Mouse (Mus musculus): ENCODE data around the gene Adh1. TPM values are rescaled to one million over a fixed set of nuclear protein-coding genes. Genes with fewer than 3 reads are reported as not detected.

Gene Adh1
- polyA plus RNA-seq, 1 experiment from 2014 or later: 160 TPM

DNA sequence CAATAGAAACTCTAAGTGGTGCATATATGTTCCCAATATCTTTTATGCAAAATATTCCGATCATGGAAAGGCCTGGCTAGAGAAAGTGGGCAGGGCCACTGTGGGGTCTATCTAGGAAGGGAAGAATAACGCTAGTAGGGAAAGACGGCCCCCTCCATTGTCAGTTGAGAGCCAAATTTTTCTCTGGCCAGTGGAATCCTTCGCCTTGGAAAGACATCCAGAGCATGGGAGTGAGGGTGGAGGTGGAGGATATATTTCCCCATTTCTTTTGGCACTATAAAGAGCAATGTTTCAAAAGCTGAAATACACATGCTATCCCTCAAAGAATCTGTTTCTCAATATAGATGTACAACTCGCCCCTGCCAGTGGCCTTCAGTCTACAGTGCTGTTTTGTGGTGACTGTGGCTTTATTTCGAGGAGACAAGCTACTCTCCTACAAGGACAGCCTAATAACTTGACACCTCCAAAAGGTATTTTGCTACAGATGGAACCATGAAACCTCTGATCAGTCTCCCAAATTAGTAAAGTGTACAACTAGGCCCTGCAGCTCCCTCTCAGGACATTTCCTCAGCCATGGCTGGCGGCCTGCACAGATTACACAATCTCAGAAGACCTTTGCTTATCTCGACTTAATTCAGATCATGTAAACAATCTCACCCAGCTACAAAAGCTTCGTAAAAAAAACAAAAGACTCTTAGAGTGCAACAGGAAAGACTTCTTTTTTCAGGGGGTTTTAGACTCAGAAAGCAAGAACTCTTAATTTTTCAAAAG, 4.8 kb upstream of the Adh1 start:
- Histone ChIP-seq H3K36me3 (ENCODE audit: insufficient read depth, low read length) (no peaks in the 10 kb centered on the region), H3K4me2 (ENCODE audit: low read length) (no peak overlapping the region), H3K9me3 (replicated peaks; ENCODE audit: low read length) (no peaks in the 10 kb centered on the region), H3K4me3 (replicated peaks; ENCODE audit: low read depth, low read length) (no peak overlapping the region), H3K27me3 (ENCODE audit: insufficient read depth, low read length) (no peaks in the 10 kb centered on the region), H3K4me1 (replicated peaks; ENCODE audit: insufficient read depth, low read length) (no peaks in the 10 kb centered on the region), H3K9ac (ENCODE audit: low read depth, low read length) (no peak overlapping the region), H3K27ac (no peak overlapping the region)
- no peak for ATAC-seq (replicated peaks; ENCODE audit: low FRiP score, low read depth)
- TF ChIP-seq CTCF (IDR thresholded peaks at IDR 0.05; ENCODE audit: low read depth): no peak
- DNase-seq (ENCODE audit: low spot score): peak; percentile 18
- 71% methylated on average over 9 of the region's 9 CpGs for WGBS

DNA sequence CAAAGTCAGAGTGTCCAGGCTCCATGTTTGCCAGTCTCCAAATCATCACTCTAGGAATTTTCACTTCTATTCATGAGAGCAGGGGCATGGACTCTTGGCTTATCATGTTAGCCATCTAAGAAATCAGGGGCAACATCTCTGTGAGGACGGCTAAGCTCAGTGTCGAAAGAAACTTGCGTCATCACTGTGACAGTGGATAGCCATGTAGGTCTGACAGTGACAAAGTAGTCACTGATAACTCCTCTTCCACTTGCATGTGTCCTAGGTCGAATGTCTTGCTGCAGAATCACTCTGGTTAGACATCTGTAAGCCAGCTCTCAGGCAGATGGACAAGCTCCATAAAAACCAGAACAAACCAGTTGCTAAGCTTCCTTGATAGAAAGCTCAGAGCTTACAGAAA, 1.8 kb downstream of the Adh1 start:
- Histone ChIP-seq H3K4me1 (replicated peaks; ENCODE audit: insufficient read depth, low read length) (no peaks in the 10 kb centered on the region), H3K36me3 (ENCODE audit: insufficient read depth, low read length) (no peaks in the 10 kb centered on the region), H3K4me3 (replicated peaks; ENCODE audit: low read depth, low read length) (no peak overlapping the region), H3K9me3 (replicated peaks; ENCODE audit: low read length) (no peaks in the 10 kb centered on the region), H3K4me2 (ENCODE audit: low read length) (no peak overlapping the region), H3K9ac (ENCODE audit: low read depth, low read length) (no peak overlapping the region), H3K27ac (no peak overlapping the region), H3K27me3 (ENCODE audit: insufficient read depth, low read length) (no peaks in the 10 kb centered on the region)
- no peak for ATAC-seq (replicated peaks; ENCODE audit: low FRiP score, low read depth)
- 50% methylated on average over 4 of the region's 4 CpGs for WGBS
- no peak for DNase-seq (ENCODE audit: low spot score)
- TF ChIP-seq CTCF (IDR thresholded peaks at IDR 0.05; ENCODE audit: low read depth): no peak

DNA sequence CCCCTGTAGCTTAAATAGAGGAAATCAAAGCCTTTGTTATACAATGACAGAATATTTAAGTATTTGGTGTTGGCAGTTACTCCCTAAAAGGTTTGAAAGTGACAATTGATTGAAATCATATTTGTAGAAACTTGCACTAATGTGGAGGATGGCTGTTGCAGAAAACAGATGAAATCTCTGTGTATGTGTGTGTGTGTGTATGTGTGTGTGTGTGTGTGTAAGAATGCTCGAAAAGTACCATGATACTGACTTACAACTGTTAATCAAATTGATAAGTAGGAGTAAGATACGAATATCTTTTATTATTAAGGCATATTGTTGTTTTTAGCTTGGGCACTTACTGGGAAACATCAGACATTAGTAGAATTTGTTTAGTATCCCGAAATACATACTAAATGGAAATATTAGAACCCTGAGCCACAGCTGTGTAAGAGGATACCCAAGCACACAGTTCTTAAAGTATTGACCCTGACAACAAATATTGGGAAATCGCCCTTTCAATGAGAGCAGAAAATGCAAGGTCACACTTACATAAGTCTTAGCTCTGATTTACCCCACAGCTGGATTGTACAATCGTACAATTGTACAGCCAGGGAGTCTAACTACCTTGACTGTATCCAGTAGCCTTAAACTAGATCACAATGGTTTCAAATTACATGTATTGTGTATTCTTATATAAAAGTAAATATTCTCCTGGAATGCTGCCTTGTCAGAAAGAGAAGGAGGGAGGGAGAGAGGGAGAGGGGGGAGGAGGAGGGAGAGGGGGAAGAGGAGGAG, 2.6 kb downstream of the Adh1 start:
- Histone ChIP-seq H3K27ac (no peak overlapping the region), H3K9ac (ENCODE audit: low read depth, low read length) (no peak overlapping the region), H3K4me2 (ENCODE audit: low read length) (no peak overlapping the region), H3K4me1 (replicated peaks; ENCODE audit: insufficient read depth, low read length) (no peaks in the 10 kb centered on the region), H3K9me3 (replicated peaks; ENCODE audit: low read length) (no peaks in the 10 kb centered on the region), H3K27me3 (ENCODE audit: insufficient read depth, low read length) (no peaks in the 10 kb centered on the region), H3K4me3 (replicated peaks; ENCODE audit: low read depth, low read length) (no peak overlapping the region), H3K36me3 (ENCODE audit: insufficient read depth, low read length) (no peaks in the 10 kb centered on the region)
- DNase-seq (ENCODE audit: low spot score): peak; percentile 57
- TF ChIP-seq CTCF (IDR thresholded peaks at IDR 0.05; ENCODE audit: low read depth): no peak
- ATAC-seq (replicated peaks; ENCODE audit: low FRiP score, low read depth): no peak
- 50% methylated on average over 5 of the region's 5 CpGs for WGBS

DNA sequence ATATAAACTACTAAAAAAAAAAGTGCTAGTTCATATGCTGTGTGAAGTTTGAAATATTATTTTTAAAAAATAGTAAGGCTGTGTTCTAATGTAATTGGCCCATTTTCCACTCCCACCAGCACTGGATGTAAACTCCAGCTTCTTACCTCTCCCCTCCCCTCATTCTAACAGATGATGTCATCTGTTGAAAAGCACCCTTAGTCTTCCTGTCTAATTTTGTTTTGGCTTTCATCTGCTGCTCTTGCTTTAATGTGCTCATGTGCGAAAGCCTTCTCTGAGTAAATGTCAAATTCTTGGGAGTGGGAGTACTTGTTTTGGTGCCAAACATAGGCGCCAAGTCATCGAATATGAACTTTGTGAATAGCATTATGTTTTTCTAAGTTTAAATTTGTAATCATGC, 3.9 kb downstream of the Adh1 start:
- H3K36me3 ChIP-seq (ENCODE audit: insufficient read depth, low read length): no peaks in the 10 kb centered on the region
- H3K27ac ChIP-seq: no peak overlapping the region
- no peak for TF ChIP-seq CTCF (IDR thresholded peaks at IDR 0.05; ENCODE audit: low read depth)

DNA sequence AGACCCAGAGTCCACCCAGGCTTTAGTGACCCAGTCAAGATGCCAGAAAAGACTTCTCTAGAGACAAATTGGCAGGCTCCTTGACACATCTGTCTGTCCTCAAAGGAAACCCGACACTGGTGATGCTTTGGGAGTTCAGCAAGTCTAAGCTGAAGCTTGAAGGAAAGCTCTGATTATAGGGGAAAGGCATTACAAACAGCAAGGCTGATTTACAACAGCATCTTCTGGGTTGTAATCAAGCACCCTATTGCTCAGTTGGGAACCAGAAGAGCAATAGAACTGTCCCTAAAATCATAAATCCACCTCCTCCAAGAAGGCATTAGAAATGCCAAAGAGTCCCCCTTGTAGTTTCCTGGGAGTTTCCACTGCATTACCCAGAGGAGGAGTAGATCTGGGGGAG, 9.7 kb downstream of the Adh1 start:
- no peak for TF ChIP-seq CTCF (IDR thresholded peaks at IDR 0.05; ENCODE audit: low read depth)
- no peaks in the 10 kb centered on the region for H3K9me3 ChIP-seq (replicated peaks; ENCODE audit: low read length)
- no peak overlapping the region for H3K4me3 ChIP-seq (replicated peaks; ENCODE audit: low read depth, low read length)
- H3K4me1 ChIP-seq (replicated peaks; ENCODE audit: insufficient read depth, low read length): no peaks in the 10 kb centered on the region
- ATAC-seq (replicated peaks; ENCODE audit: low FRiP score, low read depth) (peak; percentile 69), DNase-seq (ENCODE audit: low spot score) (peak; percentile 88)
- no peaks in the 10 kb centered on the region for H3K36me3 ChIP-seq (ENCODE audit: insufficient read depth, low read length)
- H3K27me3 ChIP-seq (ENCODE audit: insufficient read depth, low read length): no peaks in the 10 kb centered on the region
- WGBS: 6% methylated on average over 1 of the region's 1 CpGs
- H3K4me2 ChIP-seq (ENCODE audit: low read length): no peak overlapping the region
- H3K27ac ChIP-seq: no peak overlapping the region
- H3K9ac ChIP-seq (ENCODE audit: low read depth, low read length): no peak overlapping the region

More for the DNA sequence above, 3.9 kb downstream of the Adh1 start:
- ATAC-seq (replicated peaks; ENCODE audit: low FRiP score, low read depth): no peak
- H3K4me1 ChIP-seq (replicated peaks; ENCODE audit: insufficient read depth, low read length): no peaks in the 10 kb centered on the region
- WGBS: 42% methylated on average over 3 of the region's 3 CpGs
- H3K4me3 ChIP-seq (replicated peaks; ENCODE audit: low read depth, low read length): no peak overlapping the region
- no peaks in the 10 kb centered on the region for H3K27me3 ChIP-seq (ENCODE audit: insufficient read depth, low read length)
- H3K9me3 ChIP-seq (replicated peaks; ENCODE audit: low read length): no peaks in the 10 kb centered on the region
- no peak overlapping the region for H3K9ac ChIP-seq (ENCODE audit: low read depth, low read length)
- no peak overlapping the region for H3K4me2 ChIP-seq (ENCODE audit: low read length)
- no peak for DNase-seq (ENCODE audit: low spot score)

DNA sequence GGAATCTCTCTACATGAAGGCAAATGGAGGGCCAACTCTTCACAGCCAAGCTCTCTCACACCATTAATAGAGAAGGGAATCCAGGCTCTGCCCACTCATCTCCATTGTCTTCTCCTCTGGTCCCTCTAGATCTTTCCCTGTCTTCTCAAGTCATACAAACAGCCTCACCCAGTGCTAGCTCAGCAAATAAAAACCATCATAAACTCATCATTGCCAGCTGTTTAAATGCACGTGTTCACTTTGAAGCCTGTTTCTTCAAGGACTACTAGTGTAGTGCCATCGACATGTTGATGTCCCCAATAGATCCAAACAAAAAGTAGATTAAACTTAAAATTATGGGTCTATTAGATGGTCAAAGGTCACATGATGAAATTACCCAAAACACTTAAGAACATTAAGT, 10.5 kb downstream of the Adh1 start:
- H3K36me3 ChIP-seq (ENCODE audit: insufficient read depth, low read length): no peaks in the 10 kb centered on the region
- ATAC-seq (replicated peaks; ENCODE audit: low FRiP score, low read depth) (no peak), DNase-seq (ENCODE audit: low spot score) (no peak)
- no peak overlapping the region for H3K4me3 ChIP-seq (replicated peaks; ENCODE audit: low read depth, low read length)
- no peak overlapping the region for H3K27ac ChIP-seq
- no peak overlapping the region for H3K4me2 ChIP-seq (ENCODE audit: low read length)
- no peaks in the 10 kb centered on the region for H3K27me3 ChIP-seq (ENCODE audit: insufficient read depth, low read length)
- H3K4me1 ChIP-seq (replicated peaks; ENCODE audit: insufficient read depth, low read length): no peaks in the 10 kb centered on the region
- H3K9ac ChIP-seq (ENCODE audit: low read depth, low read length): no peak overlapping the region
- 57% methylated on average over 2 of the region's 2 CpGs for WGBS
- no peaks in the 10 kb centered on the region for H3K9me3 ChIP-seq (replicated peaks; ENCODE audit: low read length)
- TF ChIP-seq CTCF (IDR thresholded peaks at IDR 0.05; ENCODE audit: low read depth): no peak

Measured in kidney, postnatal 0 days (tissue).